Mouse (Mus musculus): ENCODE data around the gene Fam181a. TPM values are rescaled to one million over a fixed set of nuclear protein-coding genes. Genes with fewer than 3 reads are reported as not detected.
A peak's percentile ranks its signal among the peaks of the same experiment; 100 is the strongest.

Fam181a gene
- total RNA-seq, 2 experiments from 2014 or later: not detected

- peak overlapping the region; percentile 43 for H3K27ac ChIP-seq
- peak overlapping the region; percentile 54 for H3K4me3 ChIP-seq
- TF ChIP-seq CTCF (IDR thresholded peaks at IDR 0.05): peak; percentile 91
- intact Hi-C loops (cut with DNase I): no loop called here
- DNase-seq: peak; percentile 90
Observed at GRCm38 (mm10) chr12:103325156-103325857, 14.5 kb downstream of the Fam181a start.

- peak overlapping the region; percentile 63 for H3K27ac ChIP-seq
- intact Hi-C loops (cut with DNase I): no loop called here
- TF ChIP-seq CTCF (IDR thresholded peaks at IDR 0.05): no peak
- no peak for DNase-seq
- H3K4me3 ChIP-seq: no peak overlapping the region
Observed at GRCm38 (mm10) chr12:103326569-103326968, 15.8 kb downstream of the Fam181a start.

GRCm38 (mm10) chr12:103327107-103327506 lies 16.3 kb downstream of the Fam181a start:
- DNase-seq: no peak
- intact Hi-C loops (cut with DNase I): no loop called here
- TF ChIP-seq CTCF (IDR thresholded peaks at IDR 0.05): no peak
- H3K27ac ChIP-seq: peak overlapping the region; percentile 63
- no peak overlapping the region for H3K4me3 ChIP-seq

- no peak for TF ChIP-seq CTCF (IDR thresholded peaks at IDR 0.05)
- peak overlapping the region; percentile 63 for H3K27ac ChIP-seq
- no peak overlapping the region for H3K4me3 ChIP-seq
- peak; percentile 75 for DNase-seq
- intact Hi-C loops (cut with DNase I): no loop called here
Observed at GRCm38 (mm10) chr12:103328448-103329191, 17.8 kb downstream of the Fam181a start.

- DNase-seq: no peak
- no peak for TF ChIP-seq CTCF (IDR thresholded peaks at IDR 0.05)
- no peak overlapping the region for H3K4me3 ChIP-seq
- H3K27ac ChIP-seq: peak overlapping the region; percentile 2; the same call in 1 of the 2 replicates
- intact Hi-C loops (cut with DNase I): no loop called here
Observed at GRCm38 (mm10) chr12:103331491-103331890, 20.7 kb downstream of the Fam181a start.

GRCm38 (mm10) chr12:103332879-103333278 lies 22.1 kb downstream of the Fam181a start:
- peak overlapping the region; percentile 24; the same call in 1 of the 2 replicates for H3K27ac ChIP-seq
- intact Hi-C loops (cut with DNase I): no loop called here
- no peak for TF ChIP-seq CTCF (IDR thresholded peaks at IDR 0.05)
- no peak overlapping the region for H3K4me3 ChIP-seq
- no peak for DNase-seq

- DNase-seq: no peak
- TF ChIP-seq CTCF (IDR thresholded peaks at IDR 0.05): no peak
- Histone ChIP-seq H3K27ac (peak overlapping the region; percentile 24; the same call in 1 of the 2 replicates), H3K4me3 (no peak overlapping the region)
- intact Hi-C loops (cut with DNase I): no loop called here
Observed at GRCm38 (mm10) chr12:103333426-103333825, 22.7 kb downstream of the Fam181a start.

GRCm38 (mm10) chr12:103336766-103337165 lies 26.0 kb downstream of the Fam181a start:
- DNase-seq: no peak
- H3K4me3 ChIP-seq: peak overlapping the region; percentile 45; the same call in 1 of the 2 replicates
- H3K27ac ChIP-seq: peak overlapping the region; percentile 57
- intact Hi-C loops (cut with DNase I): no loop called here
- no peak for TF ChIP-seq CTCF (IDR thresholded peaks at IDR 0.05)

GRCm38 (mm10) chr12:103338162-103338798 lies 27.5 kb downstream of the Fam181a start:
- Histone ChIP-seq H3K27ac (peak overlapping the region; percentile 57), H3K4me3 (peak overlapping the region; percentile 45)
- no peak for TF ChIP-seq CTCF (IDR thresholded peaks at IDR 0.05)
- DNase-seq: no peak
- intact Hi-C loops (cut with DNase I): no loop called here

GRCm38 (mm10) chr12:103341212-103341611 lies 30.4 kb downstream of the Fam181a start:
- intact Hi-C loops (cut with DNase I): no loop called here
- DNase-seq: no peak
- Histone ChIP-seq H3K4me3 (peak overlapping the region; percentile 27), H3K27ac (peak overlapping the region; percentile 57; the same call in 1 of the 2 replicates)
- no peak for TF ChIP-seq CTCF (IDR thresholded peaks at IDR 0.05)

- H3K27ac ChIP-seq: peak overlapping the region; percentile 65
- no peak for TF ChIP-seq CTCF (IDR thresholded peaks at IDR 0.05)
- H3K4me3 ChIP-seq: peak overlapping the region; percentile 6
- no peak for DNase-seq
- intact Hi-C loops (cut with DNase I): no loop called here
Observed at GRCm38 (mm10) chr12:103343456-103343855, 32.7 kb downstream of the Fam181a start.

- DNase-seq: no peak
- no peak for TF ChIP-seq CTCF (IDR thresholded peaks at IDR 0.05)
- Histone ChIP-seq H3K4me3 (peak overlapping the region; percentile 28; the same call in 1 of the 2 replicates), H3K27ac (no peak overlapping the region)
- intact Hi-C loops (cut with DNase I): no loop called here
Observed at GRCm38 (mm10) chr12:103344934-103345333, 34.2 kb downstream of the Fam181a start.

- no peak for DNase-seq
- peak overlapping the region; percentile 65 for H3K27ac ChIP-seq
- intact Hi-C loops (cut with DNase I): no loop called here
Observed at GRCm38 (mm10) chr12:103346945-103347344, 36.2 kb downstream of the Fam181a start.

More at GRCm38 (mm10) chr12:103346945-103347344, 36.2 kb downstream of the Fam181a start:
- TF ChIP-seq CTCF (IDR thresholded peaks at IDR 0.05): no peak
- H3K4me3 ChIP-seq: peak overlapping the region; percentile 55
